Mouse (Mus musculus): ENCODE results near the gene Pwwp2b. TPM values are rescaled to one million over a fixed set of nuclear protein-coding genes. Genes with fewer than 3 reads are reported as not detected.

Pwwp2b gene
- polyA plus RNA-seq, 1 experiment from 2014 or later = 13.5 TPM

GRCm38 (mm10) chr7:139270738-139271137 lies 22.5 kb downstream of the Pwwp2b start:
- H3K27me3 ChIP-seq (ENCODE audit: insufficient read depth, low read length) = no peaks in the 10 kb centered on the region
- H3K4me2 ChIP-seq = no peak overlapping the region
- no peak overlapping the region for H3K4me3 ChIP-seq (ENCODE audit: low read depth, low read length)
- H3K27ac ChIP-seq (ENCODE audit: low read depth) = no peak overlapping the region
- DNase-seq (no peak), ATAC-seq (ENCODE audit: insufficient read depth) (no peak)
- H3K4me1 ChIP-seq (ENCODE audit: insufficient read depth) = peaks cover 18% of the 10 kb centered on the region
- no peak for TF ChIP-seq CTCF (IDR thresholded peaks at IDR 0.05; ENCODE audit: low read depth)
- H3K9me3 ChIP-seq (ENCODE audit: low read depth, low read length) = no peaks in the 10 kb centered on the region
- 61% methylated on average over 1 of the region's 1 CpGs for WGBS
- H3K9ac ChIP-seq = no peak overlapping the region
- peaks cover 17% of the 10 kb centered on the region; the same call in 1 of the 2 replicates for H3K36me3 ChIP-seq (ENCODE audit: insufficient read depth)

- no peaks in the 10 kb centered on the region for H3K27me3 ChIP-seq (ENCODE audit: insufficient read depth, low read length)
- no peak for TF ChIP-seq CTCF (IDR thresholded peaks at IDR 0.05; ENCODE audit: low read depth)
- no peak overlapping the region for H3K4me2 ChIP-seq
- 0 out of 2 replicates have a peak, but pooled peaks have one; percentile 2 for ATAC-seq (ENCODE audit: insufficient read depth)
- H3K36me3 ChIP-seq (ENCODE audit: insufficient read depth) = peaks cover 12% of the 10 kb centered on the region; the same call in 1 of the 2 replicates
- H3K4me1 ChIP-seq (ENCODE audit: insufficient read depth) = peaks cover 18% of the 10 kb centered on the region
- peak; percentile 66 for DNase-seq
- 53% methylated on average over 5 of the region's 5 CpGs for WGBS
- H3K9ac ChIP-seq = no peak overlapping the region
- H3K9me3 ChIP-seq (ENCODE audit: low read depth, low read length) = no peaks in the 10 kb centered on the region
- H3K27ac ChIP-seq (ENCODE audit: low read depth) = peak overlapping the region; percentile 42; the same call in 1 of the 2 replicates
- H3K4me3 ChIP-seq (ENCODE audit: low read depth, low read length) = no peak overlapping the region
These were observed 23.6 kb downstream of the Pwwp2b start for GRCm38 (mm10) chr7:139271871-139272270.

- peaks cover 18% of the 10 kb centered on the region for H3K4me1 ChIP-seq (ENCODE audit: insufficient read depth)
- 10% methylated on average over 1 of the region's 1 CpGs for WGBS
- H3K27ac ChIP-seq (ENCODE audit: low read depth) = peak overlapping the region; percentile 77
- no peak overlapping the region for H3K4me3 ChIP-seq (ENCODE audit: low read depth, low read length)
- no peak overlapping the region for H3K9ac ChIP-seq
- no peak overlapping the region for H3K4me2 ChIP-seq
- no peak for TF ChIP-seq CTCF (IDR thresholded peaks at IDR 0.05; ENCODE audit: low read depth)
- DNase-seq (peak; percentile 89), ATAC-seq (ENCODE audit: insufficient read depth) (peak; percentile 55)
- no peaks in the 10 kb centered on the region for H3K9me3 ChIP-seq (ENCODE audit: low read depth, low read length)
- H3K36me3 ChIP-seq (ENCODE audit: insufficient read depth) = peaks cover 5% of the 10 kb centered on the region; the same call in 1 of the 2 replicates
- no peaks in the 10 kb centered on the region for H3K27me3 ChIP-seq (ENCODE audit: insufficient read depth, low read length)
These were observed 24.5 kb downstream of the Pwwp2b start for GRCm38 (mm10) chr7:139272639-139273396.

- WGBS = 12% methylated on average over 2 of the region's 2 CpGs
- no peak overlapping the region for H3K4me3 ChIP-seq (ENCODE audit: low read depth, low read length)
- H3K27ac ChIP-seq (ENCODE audit: low read depth) = peak overlapping the region; percentile 77
- no peak overlapping the region for H3K4me2 ChIP-seq
- TF ChIP-seq CTCF (IDR thresholded peaks at IDR 0.05; ENCODE audit: low read depth) = no peak
- H3K4me1 ChIP-seq (ENCODE audit: insufficient read depth) = peaks cover 18% of the 10 kb centered on the region
- ATAC-seq (ENCODE audit: insufficient read depth) (peak; percentile 83), DNase-seq (peak; percentile 79)
- H3K36me3 ChIP-seq (ENCODE audit: insufficient read depth) = no peaks in the 10 kb centered on the region; the same call in 1 of the 2 replicates
- H3K27me3 ChIP-seq (ENCODE audit: insufficient read depth, low read length) = no peaks in the 10 kb centered on the region
- no peaks in the 10 kb centered on the region for H3K9me3 ChIP-seq (ENCODE audit: low read depth, low read length)
- no peak overlapping the region for H3K9ac ChIP-seq
These were observed 25.1 kb downstream of the Pwwp2b start for GRCm38 (mm10) chr7:139273397-139273719.

GRCm38 (mm10) chr7:139275586-139275985 lies 27.3 kb downstream of the Pwwp2b start:
- ATAC-seq (ENCODE audit: insufficient read depth) (no peak), DNase-seq (no peak)
- Histone ChIP-seq H3K4me2 (no peak overlapping the region), H3K4me1 (ENCODE audit: insufficient read depth) (peaks cover 18% of the 10 kb centered on the region), H3K9me3 (ENCODE audit: low read depth, low read length) (no peaks in the 10 kb centered on the region), H3K27me3 (ENCODE audit: insufficient read depth, low read length) (no peaks in the 10 kb centered on the region), H3K36me3 (ENCODE audit: insufficient read depth) (no peaks in the 10 kb centered on the region), H3K4me3 (ENCODE audit: low read depth, low read length) (no peak overlapping the region), H3K27ac (ENCODE audit: low read depth) (no peak overlapping the region; the same call in 1 of the 2 replicates), H3K9ac (no peak overlapping the region)
- 55% methylated on average over 10 of the region's 10 CpGs for WGBS
- TF ChIP-seq CTCF (IDR thresholded peaks at IDR 0.05; ENCODE audit: low read depth) = no peak

GRCm38 (mm10) chr7:139276150-139276549 lies 27.9 kb downstream of the Pwwp2b start:
- Histone ChIP-seq H3K9me3 (ENCODE audit: low read depth, low read length) (no peaks in the 10 kb centered on the region), H3K4me2 (no peak overlapping the region), H3K27me3 (ENCODE audit: insufficient read depth, low read length) (no peaks in the 10 kb centered on the region), H3K27ac (ENCODE audit: low read depth) (no peak overlapping the region), H3K9ac (no peak overlapping the region), H3K36me3 (ENCODE audit: insufficient read depth) (no peaks in the 10 kb centered on the region), H3K4me3 (ENCODE audit: low read depth, low read length) (no peak overlapping the region), H3K4me1 (ENCODE audit: insufficient read depth) (peaks cover 18% of the 10 kb centered on the region)
- ATAC-seq (ENCODE audit: insufficient read depth) (no peak), DNase-seq (no peak)
- TF ChIP-seq CTCF (IDR thresholded peaks at IDR 0.05; ENCODE audit: low read depth) = no peak
- 88% methylated on average over 10 of the region's 10 CpGs for WGBS

GRCm38 (mm10) chr7:139277536-139277935 lies 29.3 kb downstream of the Pwwp2b start:
- no peak overlapping the region for H3K4me3 ChIP-seq (ENCODE audit: low read depth, low read length)
- H3K27me3 ChIP-seq (ENCODE audit: insufficient read depth, low read length) = no peaks in the 10 kb centered on the region
- H3K4me1 ChIP-seq (ENCODE audit: insufficient read depth) = peaks cover 18% of the 10 kb centered on the region
- H3K4me2 ChIP-seq = no peak overlapping the region
- no peaks in the 10 kb centered on the region for H3K36me3 ChIP-seq (ENCODE audit: insufficient read depth)
- H3K27ac ChIP-seq (ENCODE audit: low read depth) = no peak overlapping the region
- ATAC-seq (ENCODE audit: insufficient read depth) (no peak), DNase-seq (no peak)
- WGBS = 80% methylated on average over 7 of the region's 7 CpGs
- H3K9me3 ChIP-seq (ENCODE audit: low read depth, low read length) = no peaks in the 10 kb centered on the region
- TF ChIP-seq CTCF (IDR thresholded peaks at IDR 0.05; ENCODE audit: low read depth) = no peak
- no peak overlapping the region for H3K9ac ChIP-seq

All from lung, embryonic 14.5 days (tissue).